Mouse (Mus musculus): ENCODE results near the gene Als2cr12. TPM values are rescaled to one million over a fixed set of nuclear protein-coding genes. Genes with fewer than 3 reads are reported as not detected.
"Not testable (repeated sequence)": the region's sequence is repeated elsewhere in the genome, so short reads cannot be mapped to it uniquely, and the experiment has no call there.

The Als2cr12 gene
- total RNA-seq, 2 experiments from 2014 or later = not detected

GRCm38 (mm10) chr1:58720988-58721387 lies 25.2 kb upstream of the Als2cr12 start:
- no peak for DNase-seq (ENCODE audit: low spot score in 2 of 2)
- intact Hi-C loops (cut with DNase I) = no loop called here

- DNase-seq (ENCODE audit: low spot score in 2 of 2) = no peak
- intact Hi-C loops (cut with DNase I) = no loop called here
These were observed 24.3 kb upstream of the Als2cr12 start for GRCm38 (mm10) chr1:58720090-58720489.

- DNase-seq (ENCODE audit: low spot score in 2 of 2) = no peak
- intact Hi-C loops (cut with DNase I) = no loop called here
These were observed 23.7 kb upstream of the Als2cr12 start for GRCm38 (mm10) chr1:58719356-58719945.

GRCm38 (mm10) chr1:58717589-58718270 lies 21.9 kb upstream of the Als2cr12 start:
- DNase-seq (ENCODE audit: low spot score in 2 of 2) = no peak
- intact Hi-C loops (cut with DNase I) = no loop called here

GRCm38 (mm10) chr1:58716883-58717220 lies 21.1 kb upstream of the Als2cr12 start:
- intact Hi-C loops (cut with DNase I) = no loop called here

GRCm38 (mm10) chr1:58716162-58716882 lies 20.5 kb upstream of the Als2cr12 start:
- intact Hi-C loops (cut with DNase I) = no loop called here
- DNase-seq (ENCODE audit: low spot score in 2 of 2) = no peak

More at GRCm38 (mm10) chr1:58716883-58717220, 21.1 kb upstream of the Als2cr12 start:
- no peak for DNase-seq (ENCODE audit: low spot score in 2 of 2)

- DNase-seq (ENCODE audit: low spot score in 2 of 2) = no peak
- intact Hi-C loops (cut with DNase I) = no loop called here
These were observed 19.7 kb upstream of the Als2cr12 start for GRCm38 (mm10) chr1:58715536-58715935.

- intact Hi-C loops (cut with DNase I) = no loop called here
- no peak for DNase-seq (ENCODE audit: low spot score in 2 of 2)
These were observed 18.6 kb upstream of the Als2cr12 start for GRCm38 (mm10) chr1:58714361-58714760.

GRCm38 (mm10) chr1:58713893-58714231 lies 18.1 kb upstream of the Als2cr12 start:
- DNase-seq (ENCODE audit: low spot score in 2 of 2) = peak in 1 of 2 experiments; percentile 36
- intact Hi-C loops (cut with DNase I) = loop anchor here (2.0 kb wide), 1 partner anchor 25 kb away; no protein-coding TSS in a partner anchor

- DNase-seq (ENCODE audit: low spot score in 2 of 2) = peak; percentile 30 to 55
- intact Hi-C loops (cut with DNase I) = loop anchor here (2.0 kb wide), 1 partner anchor 26 kb away; no protein-coding TSS in a partner anchor
These were observed 17.5 kb upstream of the Als2cr12 start for GRCm38 (mm10) chr1:58713081-58713892.

- DNase-seq (ENCODE audit: low spot score in 2 of 2) = peak; percentile 15 to 28
- intact Hi-C loops (cut with DNase I) = loop anchor here (2.0 kb wide), 1 partner anchor 26 kb away; no protein-coding TSS in a partner anchor
These were observed 16.6 kb upstream of the Als2cr12 start for GRCm38 (mm10) chr1:58712076-58713061.

GRCm38 (mm10) chr1:58711365-58712016 lies 15.7 kb upstream of the Als2cr12 start, which contains the start of gene Cflar:
Gene Cflar (plus strand): TSS chr1:58711508.
- DNase-seq (ENCODE audit: low spot score in 2 of 2) = peak; percentile 52 to 54
- intact Hi-C loops (cut with DNase I) = loop anchor here (2.0 kb wide), 1 partner anchor 27 kb away; no protein-coding TSS in a partner anchor

GRCm38 (mm10) chr1:58710711-58711364 lies 15.0 kb upstream of the Als2cr12 start:
- DNase-seq (ENCODE audit: low spot score in 2 of 2) = no peak
- intact Hi-C loops (cut with DNase I) = no loop called here

- intact Hi-C loops (cut with DNase I); DNase-seq (ENCODE audit: low spot score in 2 of 2): not testable (repeated sequence)
These were observed 14.3 kb upstream of the Als2cr12 start for GRCm38 (mm10) chr1:58710043-58710442.

- intact Hi-C loops (cut with DNase I); DNase-seq (ENCODE audit: low spot score in 2 of 2): not testable (repeated sequence)
These were observed 4.9 kb upstream of the Als2cr12 start for GRCm38 (mm10) chr1:58700580-58701162.

- DNase-seq (ENCODE audit: low spot score in 2 of 2) = no peak
- intact Hi-C loops (cut with DNase I) = loop anchor here (5.0 kb wide), 1 partner anchor 138 kb away; no protein-coding TSS in a partner anchor
These were observed 4.2 kb upstream of the Als2cr12 start for GRCm38 (mm10) chr1:58699988-58700387.

GRCm38 (mm10) chr1:58698781-58699180 lies 3.0 kb upstream of the Als2cr12 start:
- DNase-seq (ENCODE audit: low spot score in 2 of 2) = no peak
- intact Hi-C loops (cut with DNase I) = loop anchor here (5.0 kb wide), 1 partner anchor 136 kb away; no protein-coding TSS in a partner anchor
